Mouse (Mus musculus) testis, adult 2 months (tissue): ENCODE measurements around the gene Btbd17.

ENCODE experiments used
- CTCF ChIP-seq: fragments of 200-500 bp; IDR thresholded peaks from 2 replicates; pipeline ENCODE4 v1.5.1; 2012; ENCODE audit warnings: low read depth, mild to moderate bottlenecking, inconsistent platforms, low read length, moderate library complexity; ENCODE audit not compliant: control insufficient read depth, insufficient read depth, insufficient replicate concordance
- POLR2A ChIP-seq: fragments of 200-500 bp; IDR thresholded peaks from 2 replicates; pipeline ENCODE4 v1.6.1; 2012; ENCODE audit warnings: low read depth, mild to moderate bottlenecking, inconsistent platforms, low read length, moderate library complexity; ENCODE audit not compliant: control insufficient read depth

GRCm38 (mm10) chr11:114819110-114819509 lies 23.4 kb upstream of the Btbd17 start:
- TF ChIP-seq CTCF (no peak), POLR2A (no peak)
